Mouse (Mus musculus) ovary, postnatal 36 days (tissue): ENCODE measurements around the gene Gtse1.
A peak's percentile ranks its signal among the peaks of the same experiment; 100 is the strongest.
"Not testable (repeated sequence)": the region's sequence is repeated elsewhere in the genome, so short reads cannot be mapped to it uniquely, and the experiment has no call there.

Experiments
- DNase-seq: peaks from one replicate; pipeline ENCODE4 v3.0.0; 2022; ENCODE audit warnings: low spot score, mixed read lengths

Gene Gtse1

GRCm38 (mm10) chr15:85859490-85860031, at the start of gene Gtse1:
TSS of gene Gtse1 (plus strand) at chr15:85859745.
- DNase-seq = peak; percentile 89

DNA sequence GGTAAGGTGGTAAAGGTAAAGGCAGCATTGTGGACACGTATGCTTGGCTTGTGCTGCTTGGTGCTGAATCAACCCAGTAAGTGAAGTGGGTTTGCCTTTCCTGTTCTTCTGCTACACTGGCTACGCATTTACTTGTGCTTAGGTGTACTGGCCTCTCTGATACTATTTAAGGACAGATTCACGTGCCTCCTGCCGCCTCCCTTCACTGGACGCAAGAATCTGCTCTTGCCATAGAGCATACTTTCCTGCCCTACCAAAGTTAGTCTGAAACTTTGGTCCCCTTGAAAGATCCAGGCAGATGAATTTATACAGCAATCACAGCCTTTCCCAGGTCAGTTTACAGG, 49.1 kb upstream of the Gtse1 start:
- DNase-seq = no peak

- DNase-seq = peak; percentile 47
Measured at GRCm38 (mm10) chr15:85810806-85811521, 48.6 kb upstream of the Gtse1 start.

DNA sequence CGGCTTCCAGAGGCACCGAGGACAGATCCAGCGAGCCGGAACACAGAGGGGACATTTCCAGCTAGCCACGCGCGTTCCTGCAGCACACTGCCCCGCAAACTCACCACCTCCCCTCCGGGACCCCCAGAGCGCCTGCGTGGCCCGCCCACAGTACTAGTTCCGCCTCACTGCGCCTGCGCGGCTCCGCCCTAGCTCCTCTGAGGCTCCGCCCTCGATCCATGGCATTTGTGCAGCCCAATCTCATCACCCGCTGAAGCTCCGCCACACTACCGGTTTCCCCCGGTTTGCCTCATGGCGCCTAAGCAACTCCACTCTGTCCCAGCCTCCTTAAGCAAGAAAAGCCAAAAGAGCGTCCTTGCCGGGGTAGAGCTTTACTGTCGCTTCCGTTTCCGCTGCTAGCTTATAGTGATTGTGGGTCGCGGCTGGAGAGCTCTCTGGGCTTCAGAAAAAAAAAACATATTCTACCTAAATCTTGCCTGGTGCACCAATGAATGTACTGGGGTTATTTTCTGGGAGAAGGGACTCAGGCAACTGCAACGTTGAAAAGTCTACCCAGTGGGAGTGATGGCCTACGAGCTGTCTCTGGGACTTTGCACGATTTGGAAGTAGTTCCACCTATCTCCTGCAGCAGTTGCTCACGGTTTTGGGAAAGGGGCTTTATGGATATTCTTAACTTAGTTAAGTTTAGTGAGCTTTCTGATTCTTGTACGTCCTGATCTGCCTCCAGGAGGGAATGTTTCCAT, 47.8 kb upstream of the Gtse1 start, which contains the start of gene Cdpf1:
Gene Cdpf1 (minus strand): TSS at position 163 of the 743 bp plus-strand sequence.
- DNase-seq = peak; percentile 99

GRCm38 (mm10) chr15:85813428-85813827, 46.1 kb upstream of the Gtse1 start:
- DNase-seq = no peak

GRCm38 (mm10) chr15:85821203-85822010, 38.1 kb upstream of the Gtse1 start, which contains the start of gene Pkdrej:
TSS of gene Pkdrej (minus strand) at chr15:85821734.
- DNase-seq = peak; percentile 64

- DNase-seq = no peak
Measured at GRCm38 (mm10) chr15:85822011-85822359, 37.6 kb upstream of the Gtse1 start.

DNA sequence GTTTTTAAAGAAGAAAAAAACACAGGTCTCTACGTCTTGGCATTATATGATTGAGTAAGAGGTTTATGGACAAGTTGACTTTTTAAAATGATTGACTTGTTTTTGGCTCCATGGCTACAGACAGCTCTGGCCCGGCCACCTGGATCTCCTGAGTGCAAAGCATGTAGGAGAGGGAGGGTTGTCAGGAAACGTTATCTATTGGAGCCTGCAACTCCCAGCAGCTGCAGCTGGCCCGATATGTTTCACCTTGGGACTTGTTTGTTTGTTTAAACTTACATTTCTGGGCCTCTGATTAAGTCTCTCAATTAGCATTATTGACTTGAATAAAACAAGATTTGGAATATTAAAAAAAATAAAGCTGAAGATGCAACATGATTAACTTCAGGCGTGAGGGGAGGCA, 32.9 kb upstream of the Gtse1 start:
- no peak for DNase-seq

GRCm38 (mm10) chr15:85828071-85828470, 31.5 kb upstream of the Gtse1 start:
- DNase-seq = no peak

GRCm38 (mm10) chr15:85829470-85829869, 30.1 kb upstream of the Gtse1 start:
- no peak for DNase-seq

DNA sequence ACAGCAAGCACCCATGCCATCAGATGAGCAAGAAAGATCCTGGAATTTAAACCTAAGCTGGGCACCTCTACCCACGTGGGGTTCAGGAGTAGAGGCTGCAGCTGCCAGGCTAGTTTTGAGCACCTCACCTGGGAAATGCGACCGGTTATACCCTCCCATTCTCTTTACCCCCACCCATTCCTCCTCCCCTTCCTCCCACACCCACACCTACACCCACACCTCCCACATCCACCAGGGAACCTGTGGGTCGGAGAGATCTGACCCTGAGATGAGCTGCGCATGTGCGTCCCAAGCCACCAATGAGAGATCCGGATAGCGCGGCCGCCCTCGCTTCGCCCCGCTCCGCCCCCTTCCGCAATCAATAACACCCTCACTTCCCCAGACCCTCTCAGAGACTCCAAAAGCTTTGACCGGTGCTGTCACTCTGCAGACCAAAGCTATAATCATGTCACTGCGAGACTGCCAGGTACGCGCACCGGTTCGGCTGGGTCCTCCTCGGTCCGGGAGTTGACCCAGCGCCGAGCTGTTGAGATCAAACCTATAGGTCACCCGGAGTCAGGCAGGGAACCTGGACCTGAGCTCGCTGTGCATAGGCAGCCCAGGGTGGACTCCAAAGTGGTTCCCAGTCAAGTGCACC, 27.5 kb upstream of the Gtse1 start, which contains the start of gene Ttc38:
Gene Ttc38 (plus strand): TSS at position 353 of the 637 bp plus-strand sequence.
- DNase-seq = peak; percentile 79

DNA sequence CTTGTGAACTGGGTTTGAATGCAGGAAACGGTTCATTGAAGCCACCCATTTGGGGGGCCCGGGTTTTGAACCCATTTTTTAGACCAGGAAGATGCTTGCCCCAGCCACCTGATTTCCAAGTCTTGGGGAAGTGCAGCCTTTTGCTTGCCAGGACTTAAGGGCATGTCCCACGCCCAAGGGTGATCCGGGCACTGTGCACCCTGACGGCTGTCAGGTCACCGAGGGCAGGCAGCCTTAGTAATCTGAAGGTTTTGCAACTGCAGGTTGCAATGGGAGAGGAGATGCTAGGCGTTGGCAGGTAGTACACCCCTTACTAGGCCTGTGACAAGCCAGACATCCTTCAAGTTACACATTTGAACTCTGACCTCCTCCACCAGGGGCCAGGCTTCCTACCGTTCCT, 26.9 kb upstream of the Gtse1 start:
- no peak for DNase-seq

DNA sequence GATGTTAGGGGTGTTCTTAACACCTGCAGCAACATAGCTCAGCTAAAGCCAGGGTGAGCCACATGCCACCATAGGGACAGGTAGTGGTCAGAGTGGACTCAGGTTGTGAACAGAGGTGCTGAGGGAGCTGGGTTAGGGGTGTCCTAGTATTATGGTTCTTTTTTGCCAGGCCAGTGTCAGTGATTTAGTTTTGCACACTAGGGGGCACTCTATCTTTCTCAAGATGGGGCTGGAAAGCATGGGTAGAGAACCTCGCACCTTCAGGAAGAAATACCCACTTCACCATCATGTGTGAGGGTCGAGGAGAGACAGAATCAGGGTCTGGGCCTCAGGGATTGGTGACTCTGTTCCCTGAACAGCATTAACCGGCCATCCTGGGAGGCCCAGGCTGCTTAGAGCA, 24.2 kb upstream of the Gtse1 start:
- DNase-seq = no peak

DNA sequence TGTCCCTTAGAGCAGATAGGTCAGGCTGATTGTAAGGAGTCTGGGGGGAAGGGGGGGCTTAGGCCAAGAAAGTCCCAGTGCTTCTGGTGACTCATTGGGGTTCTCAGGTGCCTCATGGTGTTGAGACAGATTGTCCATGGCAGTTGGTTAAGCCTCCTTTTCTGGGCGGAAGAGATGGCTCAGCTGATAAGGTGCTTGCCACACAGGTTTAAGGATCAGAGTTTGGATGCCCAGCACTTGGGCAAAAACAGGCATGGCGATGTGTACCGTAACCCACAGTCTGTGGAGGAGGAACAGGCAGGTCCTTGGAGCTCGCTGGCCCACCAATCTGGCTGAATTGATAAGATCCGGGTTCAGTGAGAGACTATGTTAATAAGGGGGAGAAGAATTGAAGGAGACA, 22.7 kb upstream of the Gtse1 start:
- no peak for DNase-seq

GRCm38 (mm10) chr15:85840983-85841382, 18.6 kb upstream of the Gtse1 start:
- DNase-seq = no peak

DNA sequence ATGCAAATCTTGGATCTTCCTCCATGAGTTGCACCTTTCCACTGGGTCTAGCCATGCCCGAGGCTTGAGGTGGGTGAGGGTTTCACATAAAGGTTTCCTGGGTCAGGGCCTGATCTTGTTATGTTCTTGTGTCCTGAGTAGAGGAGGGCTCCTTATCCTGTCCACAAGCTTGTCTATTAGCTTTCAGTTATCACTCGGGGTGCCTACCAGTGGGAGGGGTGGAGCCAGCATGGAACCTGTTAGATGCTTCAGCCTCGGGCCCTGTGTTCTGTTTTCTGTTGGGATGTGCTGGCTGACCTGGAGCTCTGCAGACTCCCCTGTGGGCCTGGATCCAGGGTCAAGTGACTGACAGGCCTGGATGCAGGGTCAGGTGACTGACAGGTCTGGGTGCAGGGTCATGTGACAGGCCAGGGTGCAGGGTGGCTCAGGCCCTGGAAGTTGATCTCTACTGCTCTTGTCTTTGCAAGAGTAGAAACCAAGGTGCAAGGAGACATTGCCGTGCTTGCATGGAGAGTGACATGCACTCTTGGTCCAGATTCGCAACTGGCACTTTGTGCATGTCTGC, 17.7 kb upstream of the Gtse1 start:
- DNase-seq = no peak

DNA sequence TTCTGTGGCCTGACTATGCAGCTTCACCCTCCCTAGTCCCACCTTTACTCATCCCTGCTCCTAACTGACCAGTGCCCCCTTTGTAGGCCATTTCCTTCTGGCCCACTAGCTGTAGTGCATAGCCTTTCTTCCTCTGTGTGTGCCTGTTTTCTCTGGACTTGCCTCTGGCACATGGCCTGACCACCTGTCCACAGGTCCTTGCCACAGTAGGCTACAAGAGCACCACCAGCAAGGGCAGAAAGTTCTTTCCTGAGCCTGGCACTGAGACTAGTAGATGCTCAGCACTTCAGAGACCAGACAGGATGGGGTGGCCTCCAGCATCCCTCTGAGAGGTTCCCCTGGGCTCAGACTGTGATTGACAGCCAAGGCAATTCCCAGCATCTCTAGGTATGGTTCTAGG, 14.5 kb upstream of the Gtse1 start:
- no peak for DNase-seq

DNA sequence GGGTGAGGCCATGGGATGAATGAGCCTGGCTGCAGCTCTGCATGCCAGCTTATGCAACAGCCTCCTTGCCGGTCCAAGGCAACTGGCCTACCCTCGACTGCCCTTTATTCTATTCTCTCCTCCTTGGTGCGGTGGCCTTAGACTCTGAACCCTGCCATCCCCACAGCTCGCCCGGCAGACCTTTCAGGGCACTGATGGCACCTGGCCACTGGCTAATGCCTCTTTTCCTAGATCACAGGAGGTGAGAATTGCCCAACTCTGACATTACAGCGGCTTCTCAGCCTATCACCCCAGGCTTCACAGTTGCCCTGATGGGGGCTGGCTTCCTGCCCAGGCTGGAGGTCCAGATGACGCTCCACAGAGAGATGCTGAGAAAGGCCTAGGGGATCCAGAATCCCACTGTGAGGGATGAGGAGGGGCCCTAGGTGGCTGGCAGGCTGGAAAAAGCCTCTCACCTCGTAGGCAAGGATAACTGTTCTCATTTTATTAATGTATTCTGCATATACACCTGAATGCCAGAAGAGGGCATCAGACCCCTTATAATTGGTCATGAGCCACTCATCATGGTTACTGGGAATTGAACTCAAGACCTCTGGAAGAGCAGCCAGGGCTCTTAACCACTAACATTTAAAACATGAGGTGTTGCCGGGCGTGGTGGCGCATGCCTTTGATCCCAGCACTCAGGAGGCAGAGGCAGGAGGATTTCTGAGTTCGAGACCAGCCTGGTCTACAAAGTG, 7.7 kb upstream of the Gtse1 start:
- no peak for DNase-seq

- no peak for DNase-seq
Measured at GRCm38 (mm10) chr15:85858980-85859489, 510 bp upstream of the Gtse1 start.

- not testable (repeated sequence) for DNase-seq
Measured at GRCm38 (mm10) chr15:85865913-85866312, 6.4 kb downstream of the Gtse1 start.

DNA sequence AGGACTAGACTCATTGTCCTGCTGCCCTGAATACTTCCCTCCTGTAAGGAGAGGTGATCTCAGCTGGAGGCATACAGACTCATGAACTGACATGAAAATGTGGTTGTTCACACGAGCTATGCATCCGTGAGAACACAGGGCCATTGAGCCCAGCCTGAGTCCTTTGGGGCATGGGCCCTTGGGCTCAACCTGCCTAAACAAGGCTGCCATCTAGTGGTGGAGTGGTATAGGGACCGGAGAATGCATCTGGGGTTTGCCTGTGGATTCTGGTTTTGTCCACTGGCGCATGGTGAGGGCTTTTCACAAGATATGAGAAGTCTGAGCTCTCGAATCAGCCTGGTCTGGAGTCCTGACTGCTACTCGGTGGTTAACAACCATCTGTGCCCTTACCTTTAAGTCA, 8.2 kb downstream of the Gtse1 start:
- DNase-seq = peak; percentile 55
